Mouse (Mus musculus) ES-E14 (cell line): ENCODE measurements around the gene D630023F18Rik. TPM values are rescaled to one million over a fixed set of nuclear protein-coding genes. Genes with fewer than 3 reads are reported as not detected.

Experiments
- DNase-seq: peaks from one replicate; pipeline ENCODE4 v3.0.0-alpha.2; 2013; ENCODE audit warnings: low read depth, low spot score
- H3K27ac ChIP-seq: 2 replicates; pipeline ENCODE4 v1.5.1; 2012; ENCODE audit warnings: low read depth, mild to moderate bottlenecking, low read length, moderate library complexity, mixed read lengths; ENCODE audit not compliant: poor library complexity, insufficient read depth, severe bottlenecking
- H3K36me3 ChIP-seq: 2 replicates; pipeline ENCODE4 v1.6.1; 2012; ENCODE audit warnings: mild to moderate bottlenecking, low read length, moderate library complexity, mixed read lengths; ENCODE audit not compliant: control insufficient read depth, poor library complexity, insufficient read depth, severe bottlenecking
- H3K4me1 ChIP-seq, 2 experiments: fragments of 150-350 bp in 1 of 2; sonication (generic) in 1 of 2; 2 replicates each; pipeline ENCODE4 v1.6.1; 2012; ENCODE audit warnings: low read length in 2 of 2, mild to moderate bottlenecking in 1 of 2, mixed read lengths in 1 of 2; ENCODE audit not compliant: control insufficient read depth in 2 of 2, insufficient read depth in 2 of 2, poor library complexity in 1 of 2
- H3K4me3 ChIP-seq, 2 experiments: fragments of 150-350 bp in 1 of 2; sonication (generic) in 1 of 2; 2 replicates each; pipeline ENCODE4 v1.5.1; 2012; ENCODE audit warnings: low read length in 2 of 2, low read depth in 1 of 2, mild to moderate bottlenecking in 1 of 2, mixed read lengths in 1 of 2; ENCODE audit not compliant: insufficient read depth in 1 of 2, poor library complexity in 1 of 2, severe bottlenecking in 1 of 2
- H3K9ac ChIP-seq: 2 replicates; pipeline ENCODE4 v1.6.1; 2012; ENCODE audit warnings: low read depth, mild to moderate bottlenecking, low read length, mixed read lengths; ENCODE audit not compliant: poor library complexity, insufficient read depth, severe bottlenecking
- H3K9me3 ChIP-seq: fragments of 150-350 bp; sonication (generic); 2 replicates; pipeline ENCODE4 v1.6.1; 2012; ENCODE audit warnings: low read depth, mild to moderate bottlenecking, low read length; ENCODE audit not compliant: control insufficient read depth, insufficient read depth
- CHD2 ChIP-seq: IDR thresholded peaks from 2 replicates; pipeline ENCODE4 v1.6.1; 2014; ENCODE audit warnings: mild to moderate bottlenecking, low read depth, low read length, inconsistent platforms
- HCFC1 ChIP-seq: IDR thresholded peaks from 2 replicates; pipeline ENCODE4 v1.6.1; 2012; ENCODE audit warnings: low read length, inconsistent platforms, borderline replicate concordance; ENCODE audit not compliant: insufficient read depth
- MAFK ChIP-seq: IDR thresholded peaks from 2 replicates; pipeline ENCODE4 v1.6.1; 2014; ENCODE audit warnings: mild to moderate bottlenecking, low read depth, low read length, inconsistent platforms; ENCODE audit not compliant: insufficient read depth
- ZC3H11A ChIP-seq: IDR thresholded peaks from 2 replicates; pipeline ENCODE4 v1.6.1; 2012; ENCODE audit warnings: low read depth, mild to moderate bottlenecking, inconsistent platforms, low read length, borderline replicate concordance
- ZNF384 ChIP-seq: IDR thresholded peaks from 2 replicates; pipeline ENCODE4 v1.6.1; 2012; ENCODE audit warnings: low read depth, low read length, inconsistent platforms
- in situ Hi-C, 2 experiments: fragments of 600-800 bp; cut with MboI; formaldehyde crosslinking; loops; one replicate each; pipeline ENCODE4 v1.15.1; 2025; ENCODE audit warnings: low sequenced_read_pairs in 2 of 2, inconsistent platforms in 1 of 2; ENCODE audit not compliant: unreplicated experiment in 2 of 2
- total RNA-seq: library from RNA; depleted of rRNA; stranded (reverse); fragments of 300-350 nt; gene quantifications from 2 replicates; pipeline ENCODE4 v1.2.3, GENCODE M21; 2012; rRNA removed

Gene D630023F18Rik
- total RNA-seq, 1 experiment, result 4.7 TPM

DNA sequence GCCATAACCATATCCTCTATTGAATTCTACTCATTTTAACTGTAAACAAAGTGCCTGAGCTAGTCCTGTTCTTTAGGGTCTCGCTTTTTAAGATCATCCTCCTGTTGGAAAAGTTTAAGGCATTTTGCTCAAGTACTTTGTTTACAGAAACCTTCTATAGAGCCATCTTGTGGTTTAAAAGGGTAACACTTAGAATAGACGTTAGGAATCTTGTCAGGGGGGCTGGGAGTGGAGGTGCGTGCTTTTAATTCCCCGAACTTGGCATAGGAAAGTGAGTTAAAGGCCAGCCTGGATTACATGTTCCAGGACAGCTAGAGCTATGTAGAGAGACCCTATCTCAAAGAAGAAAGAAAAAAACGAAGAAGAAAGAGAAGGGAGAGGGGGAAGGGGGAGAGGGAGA is 47.4 kb downstream of the D630023F18Rik start:
- Histone ChIP-seq H3K9ac (no peak overlapping the region), H3K36me3 (no peaks in the 10 kb centered on the region), H3K4me3 (no peak overlapping the region), H3K4me1 (no peaks in the 10 kb centered on the region; a peak in 1 of 4 replicates), H3K9me3 (no peaks in the 10 kb centered on the region), H3K27ac (no peak overlapping the region)
- no peak for TF ChIP-seq CHD2
- no peak for TF ChIP-seq MAFK
- no peak for TF ChIP-seq ZC3H11A
- TF ChIP-seq ZNF384, result no peak
- TF ChIP-seq HCFC1, result no peak
- in situ Hi-C loops, result no loop called here
- DNase-seq, result no peak

GRCm38 (mm10) chr1:65073589-65073988 is 49.4 kb downstream of the D630023F18Rik start, which contains the start of gene Crygc:
TSS of gene Crygc (minus strand) at chr1:65073689.
- in situ Hi-C loops, result no loop called here
- no peak within 1 kb of the TSS for H3K27ac ChIP-seq
- no peak for DNase-seq
- no peaks in the 10 kb centered on the region; a peak in 1 of 4 replicates for H3K4me1 ChIP-seq
- TF ChIP-seq CHD2 (no peak), HCFC1 (no peak), ZC3H11A (no peak), ZNF384 (no peak), MAFK (no peak)
- no peak within 1 kb of the TSS; the same call in 1 of the 2 replicates for H3K9ac ChIP-seq
- peak within 1 kb of the TSS; percentile 51 to 53; a peak in 2 of 4 replicates for H3K4me3 ChIP-seq
- no peaks in the 10 kb centered on the region for H3K36me3 ChIP-seq
- H3K9me3 ChIP-seq, result no peaks in the 10 kb centered on the region

DNA sequence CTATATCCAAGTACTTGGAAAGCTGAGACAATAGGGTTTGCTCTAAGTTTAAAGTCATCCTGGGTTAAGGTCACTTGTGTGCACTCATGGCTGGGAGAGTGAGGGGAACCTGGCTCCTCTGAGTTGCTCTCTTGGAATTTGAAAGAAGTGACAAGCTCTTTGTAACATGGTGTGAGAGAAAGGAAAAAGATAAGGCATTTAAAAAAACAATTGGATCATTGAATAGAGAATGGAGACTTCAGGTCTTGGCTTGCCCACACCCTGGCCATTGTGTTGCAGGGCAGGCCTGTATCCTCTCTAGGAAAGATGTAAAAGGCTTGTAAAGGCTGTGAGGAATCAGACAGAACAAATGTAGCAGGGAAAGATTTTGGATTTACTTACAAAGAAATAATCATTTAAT is 55.2 kb downstream of the D630023F18Rik start:
- H3K36me3 ChIP-seq, result no peaks in the 10 kb centered on the region
- H3K9me3 ChIP-seq, result no peaks in the 10 kb centered on the region
- in situ Hi-C loops, result no loop called here
- no peak for DNase-seq
- no peak overlapping the region for H3K27ac ChIP-seq
- H3K9ac ChIP-seq, result no peak overlapping the region
- no peak overlapping the region for H3K4me3 ChIP-seq
- no peak for TF ChIP-seq ZC3H11A
- no peak for TF ChIP-seq ZNF384
- TF ChIP-seq HCFC1, result no peak
- TF ChIP-seq MAFK, result no peak
- TF ChIP-seq CHD2, result no peak
- no peaks in the 10 kb centered on the region for H3K4me1 ChIP-seq

- Histone ChIP-seq H3K9ac (no peak overlapping the region), H3K9me3 (no peaks in the 10 kb centered on the region), H3K27ac (no peak overlapping the region), H3K4me3 (no peak overlapping the region), H3K36me3 (no peaks in the 10 kb centered on the region), H3K4me1 (no peaks in the 10 kb centered on the region)
- in situ Hi-C loops, result no loop called here
- TF ChIP-seq CHD2 (no peak), ZC3H11A (no peak), HCFC1 (no peak), MAFK (no peak), ZNF384 (no peak)
- DNase-seq, result no peak
These were observed 58.8 kb downstream of the D630023F18Rik start for GRCm38 (mm10) chr1:65064201-65064600.

DNA sequence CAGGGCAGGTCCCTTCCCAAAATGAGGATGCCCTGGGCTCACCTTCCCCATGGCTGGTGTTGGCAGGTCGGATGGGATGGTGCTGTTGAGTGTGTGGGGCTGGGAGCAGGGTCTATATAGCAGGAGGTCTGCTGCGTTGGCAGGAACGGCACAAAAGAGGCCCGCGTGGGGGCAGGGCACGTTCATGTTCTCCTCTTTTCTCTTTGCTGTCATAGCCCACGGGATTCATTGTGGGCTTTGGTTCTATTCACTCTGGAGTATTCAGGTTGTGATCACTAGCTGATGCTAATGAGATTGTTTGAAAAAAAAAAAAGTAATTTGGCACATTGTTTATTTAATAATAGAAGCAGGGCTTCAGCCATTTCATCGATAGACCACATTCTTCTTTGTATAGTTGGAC is 59.7 kb downstream of the D630023F18Rik start, which contains the start of gene Crygd:
Gene Crygd, minus strand, starts transcription at position 101 of the 400 bp plus-strand sequence.
- Histone ChIP-seq H3K9me3 (no peaks in the 10 kb centered on the region), H3K9ac (0 out of 2 replicates have a peak within 1 kb of the TSS, but pooled peaks have one; percentile 4), H3K4me3 (peak within 1 kb of the TSS; percentile 16 to 32; a peak in 2 of 4 replicates), H3K27ac (no peak within 1 kb of the TSS), H3K36me3 (no peaks in the 10 kb centered on the region), H3K4me1 (no peaks in the 10 kb centered on the region)
- in situ Hi-C loops, result no loop called here
- no peak for TF ChIP-seq HCFC1
- TF ChIP-seq CHD2, result no peak
- no peak for TF ChIP-seq ZC3H11A
- TF ChIP-seq ZNF384, result no peak
- no peak for TF ChIP-seq MAFK
- no peak for DNase-seq

Other genes with a start within 250 kb of the D630023F18Rik start
- 9.8 and 10.7 TPM in 2 replicates for gene Plekhm3, start 166.4 kb downstream of the D630023F18Rik start, total RNA-seq
- gene Akr1cl, start 90.5 kb downstream of the D630023F18Rik start, total RNA-seq, result 0.37 and 1.6 TPM in 2 replicates
- gene Cryge, start 72.1 kb downstream of the D630023F18Rik start, total RNA-seq, result 0.42 and 4.3 TPM in 2 replicates
- 1.6 TPM in 1 of 2 replicates, not detected in the other for gene Crygd, start 59.8 kb downstream of the D630023F18Rik start, total RNA-seq
- gene Crygc, start 49.5 kb downstream of the D630023F18Rik start, total RNA-seq, result 1.3 TPM in 1 of 2 replicates, not detected in the other
- 0.48 and 0.67 TPM in 2 replicates for gene Crygb, start 40.9 kb downstream of the D630023F18Rik start, total RNA-seq
- 1.5 and 2.3 TPM in 2 replicates for gene Cryga, start 19.8 kb downstream of the D630023F18Rik start, total RNA-seq
- gene Gm28845, start 3.7 kb downstream of the D630023F18Rik start, total RNA-seq, result 0.58 TPM in 1 of 2 replicates, not detected in the other
- 25.0 and 51.1 TPM in 2 replicates for gene Idh1, start 63.3 kb upstream of the D630023F18Rik start, total RNA-seq
- 29.1 and 30.4 TPM in 2 replicates for gene Pikfyve, start 63.5 kb upstream of the D630023F18Rik start, total RNA-seq
- 0.09 and 0.11 TPM in 2 replicates for gene Pth2r, start 158.8 kb upstream of the D630023F18Rik start, total RNA-seq